Mouse (Mus musculus): ENCODE data around the gene Gxylt2.

DNA sequence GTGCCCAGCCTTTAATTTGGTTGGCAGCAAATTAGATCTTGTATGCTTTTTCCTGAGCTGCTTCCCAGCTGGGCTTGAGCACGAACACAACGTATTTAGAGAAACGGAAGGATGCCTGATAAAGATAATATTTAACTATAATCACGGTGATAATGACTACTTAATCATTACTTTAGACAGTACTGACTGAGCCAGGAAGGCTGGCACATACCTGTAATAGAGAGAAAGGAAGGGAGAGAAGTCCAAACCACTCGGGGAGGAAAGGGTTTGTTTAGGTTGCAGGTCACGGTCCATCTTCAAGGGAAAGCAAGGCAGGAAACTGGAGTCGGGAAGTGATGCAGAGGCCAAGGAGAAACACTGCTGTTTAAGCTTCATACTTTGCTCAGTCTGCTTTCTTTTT lies 11.6 kb downstream of the Gxylt2 start:
- no peak for TF ChIP-seq TAL1 (conservative IDR thresholded peaks at IDR 0.05; ENCODE audit: low read depth, low read length)
- TF ChIP-seq CTCF (IDR thresholded peaks at IDR 0.05; ENCODE audit: low read depth, low read length): no peak
- no peak for TF ChIP-seq GATA1 (IDR thresholded peaks at IDR 0.05; ENCODE audit: borderline replicate concordance, low read length)
